Mouse (Mus musculus): ENCODE results near the gene Drd1. TPM values are rescaled to one million over a fixed set of nuclear protein-coding genes. Genes with fewer than 3 reads are reported as not detected.

Drd1 gene
- 0.20 TPM for polyA plus RNA-seq (2014; fragmentation: Illumina TruSeq; extraction: RNeasy Lipid Tissue Mini Kit (QIAGEN cat#74804); ENCODE audit: low read depth, low replicate concordance)

DNA sequence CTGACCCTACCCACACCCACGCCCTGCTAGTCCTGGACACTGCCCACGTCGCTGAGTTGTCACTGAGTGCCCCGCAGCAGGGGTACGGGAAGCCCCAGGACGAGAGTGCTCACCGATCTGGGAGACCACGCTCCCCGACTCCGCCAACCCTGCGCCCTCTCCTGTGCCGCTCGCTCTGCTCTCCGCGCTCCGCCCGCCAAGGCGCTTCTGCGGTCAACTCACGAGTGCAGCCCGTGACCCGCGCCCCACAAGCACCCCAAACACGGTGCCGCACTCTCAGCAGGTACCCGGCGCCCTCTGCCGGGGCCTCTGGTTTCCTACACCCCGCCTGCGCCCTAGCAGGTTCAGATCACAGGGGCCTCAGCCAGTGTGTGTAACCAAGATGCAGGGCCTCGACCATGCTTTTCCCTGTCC is at the start of gene Drd1:
Gene Drd1, minus strand, starts transcription at position 258 of the 414 bp plus-strand sequence.

DNA sequence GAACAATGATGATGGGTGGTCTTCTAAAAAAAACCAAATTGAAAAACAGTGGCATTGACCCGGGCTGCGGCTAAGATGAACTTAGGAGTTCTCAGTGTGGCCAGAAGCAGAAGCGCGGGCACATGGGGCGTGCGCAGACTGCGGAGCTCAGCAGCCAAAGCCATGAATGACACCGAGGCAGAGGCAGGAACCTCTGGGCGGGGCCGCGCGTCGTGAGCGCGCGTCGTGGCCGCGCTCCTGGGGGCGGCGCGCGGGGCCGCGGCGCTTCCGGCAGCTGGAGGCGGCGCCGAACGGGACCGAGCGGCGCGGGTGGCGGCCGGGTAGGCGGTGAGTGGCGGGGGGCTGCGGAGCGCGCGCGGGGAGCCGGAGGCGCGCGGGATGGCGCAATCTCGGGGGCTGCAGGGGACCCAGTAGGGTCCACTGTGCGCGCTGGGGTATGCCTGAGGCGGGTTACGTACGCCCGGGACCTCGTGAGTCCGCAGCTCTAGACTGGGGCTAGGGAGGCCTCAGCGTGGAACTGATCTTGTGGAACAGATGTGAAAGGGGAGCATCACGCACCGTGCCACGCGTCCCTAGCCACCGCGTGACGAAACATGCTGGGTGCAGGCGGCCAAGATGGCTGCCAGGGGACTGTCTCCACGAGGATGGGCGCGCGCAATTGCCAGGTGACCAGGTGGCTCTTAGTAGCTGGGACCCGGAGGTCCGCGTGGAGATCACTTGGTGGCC is 16.3 kb upstream of the Drd1 start, which contains the start of gene Sfxn1:
Gene Sfxn1, plus strand, starts transcription at position 264 of the 726 bp plus-strand sequence.

Other genes starting within 250 kb of the Drd1 start
- gene Sfxn1, start 16.2 kb upstream of the Drd1 start, polyA plus RNA-seq (2014; fragmentation: Illumina TruSeq; extraction: RNeasy Lipid Tissue Mini Kit (QIAGEN cat#74804); ENCODE audit: low read depth, low replicate concordance), result 278 TPM
- not detected for gene Hrh2, start 136.4 kb upstream of the Drd1 start, polyA plus RNA-seq (2014; fragmentation: Illumina TruSeq; extraction: RNeasy Lipid Tissue Mini Kit (QIAGEN cat#74804); ENCODE audit: low read depth, low replicate concordance)